Mouse (Mus musculus): Measurements from ENCODE around the gene Apln. TPM values are rescaled to one million over a fixed set of nuclear protein-coding genes. Genes with fewer than 3 reads are reported as not detected.

Apln gene
- polyA plus RNA-seq, 1 experiment from 2014 or later, result 4.6 TPM

GRCm38 (mm10) chrX:48046315-48046714, 11.7 kb upstream of the Apln start:
- no peak overlapping the region for H3K27ac ChIP-seq
- no peaks in the 10 kb centered on the region for H3K9me3 ChIP-seq (replicated peaks)
- ATAC-seq (ENCODE audit: low FRiP score), result no peak
- no peaks in the 10 kb centered on the region for H3K27me3 ChIP-seq
- H3K9ac ChIP-seq, result no peak overlapping the region
- H3K4me3 ChIP-seq, result no peak overlapping the region
- no peak overlapping the region for H3K4me2 ChIP-seq (replicated peaks)
- 78% methylated on average over 2 of the region's 2 CpGs for WGBS
- H3K4me1 ChIP-seq, result no peaks in the 10 kb centered on the region
- H3K36me3 ChIP-seq, result no peaks in the 10 kb centered on the region

DNA sequence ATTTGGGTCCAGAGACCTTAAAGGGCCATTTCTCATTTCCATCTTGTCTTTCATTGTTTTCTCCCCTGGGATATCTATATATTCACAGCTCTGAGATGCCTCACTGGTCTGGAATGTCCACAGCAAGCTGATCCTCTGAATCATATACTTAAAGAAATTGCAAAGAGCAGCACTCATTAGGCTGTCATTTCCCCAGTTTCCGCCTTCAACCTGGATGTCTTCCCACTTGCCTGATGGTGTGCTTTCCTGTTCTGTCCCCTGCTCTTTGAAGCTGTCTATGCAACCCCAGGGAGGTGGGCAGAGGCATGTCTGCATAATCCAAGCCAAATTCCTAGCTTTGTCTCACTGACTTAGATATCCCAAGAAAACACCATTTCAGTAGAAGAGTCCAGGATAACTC, 9.6 kb upstream of the Apln start:
- Histone ChIP-seq H3K27ac (no peak overlapping the region), H3K27me3 (no peaks in the 10 kb centered on the region), H3K4me1 (no peaks in the 10 kb centered on the region), H3K4me3 (no peak overlapping the region), H3K9ac (no peak overlapping the region), H3K4me2 (replicated peaks) (no peak overlapping the region), H3K36me3 (no peaks in the 10 kb centered on the region), H3K9me3 (replicated peaks) (no peaks in the 10 kb centered on the region)
- 92% methylated on average over 1 of the region's 1 CpGs for WGBS
- ATAC-seq (ENCODE audit: low FRiP score), result no peak

- Histone ChIP-seq H3K36me3 (no peaks in the 10 kb centered on the region), H3K9ac (no peak overlapping the region), H3K4me1 (no peaks in the 10 kb centered on the region), H3K27ac (no peak overlapping the region), H3K27me3 (no peaks in the 10 kb centered on the region), H3K9me3 (replicated peaks) (no peaks in the 10 kb centered on the region), H3K4me3 (no peak overlapping the region), H3K4me2 (replicated peaks) (no peak overlapping the region)
- 81% methylated on average over 4 of the region's 4 CpGs for WGBS
- no peak for ATAC-seq (ENCODE audit: low FRiP score)
Observed at GRCm38 (mm10) chrX:48042748-48043147, 8.1 kb upstream of the Apln start.

DNA sequence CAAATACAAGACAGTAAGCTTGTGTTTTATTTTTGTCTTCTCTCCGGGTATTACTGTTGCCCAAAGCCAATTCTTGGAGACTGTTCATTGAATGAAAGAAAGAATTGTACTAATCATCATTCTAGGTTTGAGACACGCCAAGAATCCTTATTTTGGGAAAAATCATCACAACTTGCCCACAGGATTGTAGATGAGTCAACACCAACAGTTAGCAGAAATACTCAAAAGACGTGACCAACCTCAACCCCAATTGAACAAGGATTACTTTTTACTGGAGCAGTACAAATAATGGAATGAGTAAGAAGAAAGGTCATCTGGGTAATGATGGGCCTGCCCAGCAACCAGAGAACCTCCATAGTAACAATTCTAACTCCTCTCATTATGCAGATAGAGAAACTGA, 5.7 kb upstream of the Apln start:
- 79% methylated on average over 3 of the region's 3 CpGs for WGBS
- Histone ChIP-seq H3K27me3 (no peaks in the 10 kb centered on the region), H3K4me2 (replicated peaks) (no peak overlapping the region), H3K36me3 (no peaks in the 10 kb centered on the region), H3K9ac (no peak overlapping the region), H3K9me3 (replicated peaks) (no peaks in the 10 kb centered on the region), H3K4me3 (no peak overlapping the region), H3K27ac (no peak overlapping the region), H3K4me1 (no peaks in the 10 kb centered on the region)
- ATAC-seq (ENCODE audit: low FRiP score), result no peak

DNA sequence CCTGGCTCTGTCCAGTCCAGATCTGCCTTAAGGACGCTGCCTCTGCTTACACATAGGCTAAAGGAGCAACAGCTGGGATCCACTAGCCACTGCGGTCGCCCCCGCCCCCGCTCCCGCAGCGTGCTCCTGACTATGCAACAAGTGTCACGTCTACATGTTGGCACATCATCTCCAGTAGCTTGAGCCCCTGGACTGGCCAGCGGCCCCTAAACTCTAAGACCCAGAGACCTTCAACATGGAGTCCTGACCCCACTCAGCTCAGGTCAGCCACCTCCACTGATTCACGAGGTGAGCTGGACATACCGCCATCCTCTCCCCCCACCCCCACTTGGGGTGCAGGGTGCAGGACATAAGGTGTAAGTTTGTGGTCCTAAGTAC, 898 bp downstream of the Apln start:
- Histone ChIP-seq H3K36me3 (no peaks in the 10 kb centered on the region), H3K4me3 (peak overlapping the region; percentile 46), H3K4me1 (0 out of 2 replicates have a peak, but pooled peaks cover 2% of the 10 kb centered on the region), H3K27ac (no peak overlapping the region), H3K27me3 (peaks cover 27% of the 10 kb centered on the region), H3K9me3 (replicated peaks) (0 out of 2 replicates have a peak, but pooled peaks cover 3% of the 10 kb centered on the region), H3K4me2 (replicated peaks) (peak overlapping the region; percentile 84), H3K9ac (peak overlapping the region; percentile 59; the same call in 1 of the 2 replicates)
- 29% methylated on average over 11 of the region's 11 CpGs for WGBS
- ATAC-seq (ENCODE audit: low FRiP score), result peak; percentile 26; the same call in 1 of the 2 replicates

- no peak overlapping the region for H3K4me3 ChIP-seq
- H3K27me3 ChIP-seq, result peaks cover 27% of the 10 kb centered on the region
- H3K4me1 ChIP-seq, result 0 out of 2 replicates have a peak, but pooled peaks cover 2% of the 10 kb centered on the region
- no peak overlapping the region for H3K27ac ChIP-seq
- no peak for ATAC-seq (ENCODE audit: low FRiP score)
- no peaks in the 10 kb centered on the region for H3K36me3 ChIP-seq
- H3K9ac ChIP-seq, result no peak overlapping the region
- H3K4me2 ChIP-seq (replicated peaks), result no peak overlapping the region
- H3K9me3 ChIP-seq (replicated peaks), result 0 out of 2 replicates have a peak, but pooled peaks cover 3% of the 10 kb centered on the region
- 60% methylated on average over 3 of the region's 3 CpGs for whole genome bisulfite sequencing
Observed at GRCm38 (mm10) chrX:48033024-48033423, 1.6 kb downstream of the Apln start.

GRCm38 (mm10) chrX:48031866-48032265, 2.8 kb downstream of the Apln start:
- no peak overlapping the region for H3K4me2 ChIP-seq (replicated peaks)
- no peak overlapping the region for H3K9ac ChIP-seq
- H3K27me3 ChIP-seq, result peaks cover 27% of the 10 kb centered on the region

DNA sequence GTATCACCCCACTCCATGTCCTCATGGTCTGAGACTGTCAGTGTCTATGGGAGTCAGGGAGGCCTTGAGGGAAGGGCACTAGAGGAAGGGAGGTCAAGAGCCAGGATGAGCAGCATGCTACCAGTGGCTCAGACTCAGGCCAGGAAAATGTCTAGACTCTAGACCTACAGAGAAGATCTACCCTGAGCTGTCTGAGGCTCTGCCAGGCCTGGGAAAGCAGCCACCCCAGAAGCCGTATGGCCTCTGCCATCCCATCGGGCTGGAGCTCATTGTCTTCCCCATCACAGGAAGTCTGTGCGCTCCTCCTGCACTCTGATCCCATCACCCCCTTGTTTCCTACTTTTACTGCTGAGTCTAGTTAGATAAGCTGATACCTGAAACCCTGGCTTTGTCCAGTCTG, 4.1 kb downstream of the Apln start:
- no peak overlapping the region for H3K4me3 ChIP-seq
- WGBS, result 79% methylated on average over 3 of the region's 3 CpGs
- no peak overlapping the region for H3K27ac ChIP-seq
- no peak overlapping the region for H3K4me2 ChIP-seq (replicated peaks)
- 0 out of 2 replicates have a peak, but pooled peaks cover 2% of the 10 kb centered on the region for H3K4me1 ChIP-seq
- 0 out of 2 replicates have a peak, but pooled peaks cover 3% of the 10 kb centered on the region for H3K9me3 ChIP-seq (replicated peaks)
- ATAC-seq (ENCODE audit: low FRiP score), result no peak
- peaks cover 27% of the 10 kb centered on the region for H3K27me3 ChIP-seq
- H3K36me3 ChIP-seq, result no peaks in the 10 kb centered on the region
- H3K9ac ChIP-seq, result no peak overlapping the region

More at GRCm38 (mm10) chrX:48031866-48032265, 2.8 kb downstream of the Apln start:
- H3K36me3 ChIP-seq, result no peaks in the 10 kb centered on the region
- ATAC-seq (ENCODE audit: low FRiP score), result no peak
- H3K9me3 ChIP-seq (replicated peaks), result 0 out of 2 replicates have a peak, but pooled peaks cover 3% of the 10 kb centered on the region
- H3K27ac ChIP-seq, result no peak overlapping the region
- H3K4me1 ChIP-seq, result 0 out of 2 replicates have a peak, but pooled peaks cover 2% of the 10 kb centered on the region
- H3K4me3 ChIP-seq, result no peak overlapping the region
- WGBS, result 81% methylated on average over 5 of the region's 5 CpGs

- Histone ChIP-seq H3K27ac (no peak overlapping the region), H3K36me3 (no peaks in the 10 kb centered on the region), H3K4me1 (no peaks in the 10 kb centered on the region), H3K4me3 (no peak overlapping the region), H3K27me3 (peaks cover 18% of the 10 kb centered on the region), H3K9me3 (replicated peaks) (no peaks in the 10 kb centered on the region), H3K9ac (no peak overlapping the region), H3K4me2 (replicated peaks) (no peak overlapping the region)
- 55% methylated on average over 1 of the region's 1 CpGs for WGBS
- no peak for ATAC-seq (ENCODE audit: low FRiP score)
Observed at GRCm38 (mm10) chrX:48022811-48023210, 11.8 kb downstream of the Apln start.

DNA sequence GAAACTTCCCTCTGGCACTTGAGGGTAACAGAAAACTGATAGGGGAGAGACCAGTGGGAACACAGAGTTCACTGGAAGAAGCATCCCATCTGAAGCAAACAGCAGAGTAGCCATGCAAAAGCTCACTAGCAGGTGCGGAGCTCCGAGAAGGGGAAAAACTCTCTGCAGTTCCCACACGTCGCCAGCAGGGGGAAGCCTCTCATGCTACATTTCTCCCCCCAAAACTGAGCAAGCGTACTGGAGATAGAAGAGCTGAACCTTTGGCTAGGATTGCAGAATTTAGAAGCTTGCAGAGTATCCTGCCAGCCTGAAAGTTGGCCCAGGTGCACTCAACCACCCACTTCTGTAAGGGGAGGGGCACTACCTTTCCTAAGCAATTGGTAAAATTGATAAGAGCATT, 14.7 kb downstream of the Apln start:
- Histone ChIP-seq H3K4me2 (replicated peaks) (no peak overlapping the region), H3K4me3 (no peak overlapping the region), H3K4me1 (peaks cover 4% of the 10 kb centered on the region; the same call in 1 of the 2 replicates), H3K27ac (no peak overlapping the region), H3K9me3 (replicated peaks) (no peaks in the 10 kb centered on the region), H3K9ac (no peak overlapping the region), H3K27me3 (peaks cover 18% of the 10 kb centered on the region), H3K36me3 (no peaks in the 10 kb centered on the region)
- WGBS, result 21% methylated on average over 5 of the region's 5 CpGs
- no peak for ATAC-seq (ENCODE audit: low FRiP score)

GRCm38 (mm10) chrX:48019359-48019758, 15.3 kb downstream of the Apln start:
- ATAC-seq (ENCODE audit: low FRiP score), result no peak

DNA sequence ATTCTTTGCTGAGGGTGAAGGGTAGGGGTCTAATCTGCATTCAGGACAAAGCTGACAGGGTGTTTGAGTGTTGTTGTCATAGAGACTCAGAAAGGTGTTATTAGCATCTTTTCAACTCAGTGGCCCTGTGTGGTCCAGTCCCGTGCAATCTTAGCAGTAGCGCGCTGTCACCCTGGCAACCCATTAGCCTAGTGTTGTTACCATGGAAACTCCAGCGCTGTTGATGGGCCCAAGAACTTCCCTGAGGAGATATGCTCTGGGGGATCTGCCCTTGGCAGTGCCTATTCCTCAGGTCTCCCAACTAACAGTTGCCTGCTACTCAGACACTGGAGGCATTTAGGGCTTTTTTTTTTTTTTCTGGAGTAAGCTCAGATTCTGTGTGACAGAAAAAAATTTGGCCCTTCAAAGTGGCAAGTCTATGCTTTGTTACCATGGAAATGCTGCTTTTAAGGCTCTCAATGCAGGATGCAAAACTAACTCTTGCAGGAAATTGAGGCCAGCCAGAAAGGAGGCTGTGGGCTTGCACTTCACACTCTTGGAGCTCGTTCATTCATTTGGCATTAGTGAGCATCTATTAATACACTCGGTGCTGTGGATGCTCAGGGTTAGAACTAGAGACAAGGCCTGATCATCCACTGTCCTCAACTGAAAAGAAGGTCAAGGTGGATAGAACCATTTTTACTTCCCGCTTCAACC, 17.6 kb downstream of the Apln start:
- peak; percentile 91 for ATAC-seq (ENCODE audit: low FRiP score)
- Histone ChIP-seq H3K36me3 (no peaks in the 10 kb centered on the region), H3K4me2 (replicated peaks) (no peak overlapping the region), H3K4me3 (no peak overlapping the region), H3K9ac (no peak overlapping the region), H3K27ac (peak overlapping the region; percentile 30; the same call in 1 of the 2 replicates), H3K4me1 (peaks cover 4% of the 10 kb centered on the region; the same call in 1 of the 2 replicates), H3K27me3 (peaks cover 18% of the 10 kb centered on the region), H3K9me3 (replicated peaks) (no peaks in the 10 kb centered on the region)
- WGBS, result 50% methylated on average over 7 of the region's 7 CpGs

More at GRCm38 (mm10) chrX:48019359-48019758, 15.3 kb downstream of the Apln start:
- no peak overlapping the region for H3K9ac ChIP-seq
- no peak overlapping the region for H3K4me3 ChIP-seq
- H3K9me3 ChIP-seq (replicated peaks), result no peaks in the 10 kb centered on the region
- H3K27me3 ChIP-seq, result peaks cover 18% of the 10 kb centered on the region
- peaks cover 4% of the 10 kb centered on the region; the same call in 1 of the 2 replicates for H3K4me1 ChIP-seq
- no peaks in the 10 kb centered on the region for H3K36me3 ChIP-seq
- 41% methylated on average over 15 of the region's 15 CpGs for WGBS
- no peak overlapping the region for H3K27ac ChIP-seq
- no peak overlapping the region for H3K4me2 ChIP-seq (replicated peaks)

DNA sequence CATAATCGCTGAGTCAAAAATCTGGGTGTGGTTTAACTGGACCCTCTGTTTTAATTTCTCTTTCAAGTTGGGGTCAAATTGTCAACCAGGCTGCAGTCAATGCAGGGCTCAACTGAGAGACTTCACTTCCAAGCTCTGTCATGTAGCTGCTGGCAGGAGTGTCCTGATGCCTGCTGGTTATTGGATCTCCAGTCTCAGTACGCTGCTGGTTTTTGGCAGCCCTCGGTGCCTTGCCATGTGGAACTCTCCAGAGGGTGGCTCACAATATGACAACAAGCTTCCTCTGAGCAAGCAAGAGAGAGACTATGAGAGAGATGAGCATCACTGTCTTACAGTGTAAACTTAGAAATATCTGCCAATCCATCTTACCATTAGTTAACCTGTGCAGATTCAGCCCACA, 23.0 kb downstream of the Apln start:
- Histone ChIP-seq H3K4me3 (no peak overlapping the region), H3K4me2 (replicated peaks) (no peak overlapping the region), H3K9ac (no peak overlapping the region), H3K9me3 (replicated peaks) (no peaks in the 10 kb centered on the region), H3K4me1 (peaks cover 3% of the 10 kb centered on the region; the same call in 1 of the 2 replicates), H3K36me3 (no peaks in the 10 kb centered on the region), H3K27me3 (no peaks in the 10 kb centered on the region), H3K27ac (no peak overlapping the region)
- WGBS, result 91% methylated on average over 3 of the region's 3 CpGs
- ATAC-seq (ENCODE audit: low FRiP score), result no peak

Data from hindbrain, embryonic 12.5 days (tissue).